In genomic region chr6:29204932-29205614, GRCm38 (mm10) we compare ENCODE assay signal across 8 mouse cellular contexts. TPM values are rescaled to one million over a fixed set of nuclear protein-coding genes. Genes with fewer than 3 reads are reported as not detected.
A peak's percentile ranks its signal among the peaks of the same experiment; 100 is the strongest.
DNase-seq lines count a peak whose midpoint lies in the region; ATAC-seq lines count a peak whose summit lies in the region.

No protein-coding gene starts in this region.

- no peaks in the 10 kb centered on the region for H3K9me3 ChIP-seq in embryonic facial prominence, embryonic 14.5 days (ENCODE audit: control insufficient read depth, low read length)
- no peaks in the 10 kb centered on the region for H3K9me3 ChIP-seq in hindbrain, embryonic 12.5 days (replicated peaks)
- H3K9me3 ChIP-seq in liver, embryonic 11.5 days (ENCODE audit: control insufficient read depth, low read length), result no peaks in the 10 kb centered on the region

- 61% methylated on average over 15 of the region's 15 CpGs for WGBS in embryonic facial prominence, embryonic 14.5 days
- WGBS in hindbrain, embryonic 12.5 days, result 56% methylated on average over 15 of the region's 15 CpGs
- 55% methylated on average over 15 of the region's 15 CpGs for WGBS in liver, embryonic 11.5 days

- H3K4me2 ChIP-seq in embryonic facial prominence, embryonic 14.5 days (ENCODE audit: low read depth, low read length), result no peak overlapping the region
- no peak overlapping the region for H3K4me2 ChIP-seq in hindbrain, embryonic 12.5 days (replicated peaks)
- H3K4me2 ChIP-seq in liver, embryonic 11.5 days, result no peak overlapping the region

- no peak; the same call in 1 of the 2 replicates for ATAC-seq in embryonic facial prominence, embryonic 14.5 days (ENCODE audit: low read depth)
- 0 out of 2 replicates have a peak, but pooled peaks have one; percentile 16 for ATAC-seq in hindbrain, embryonic 12.5 days (ENCODE audit: low FRiP score)
- ATAC-seq in liver, embryonic 11.5 days (replicated peaks; ENCODE audit: low FRiP score), result 0 out of 2 replicates have a peak, but pooled peaks have one; percentile 24

- H3K4me3 ChIP-seq in embryonic facial prominence, embryonic 14.5 days (ENCODE audit: low read depth, low read length), result no peak overlapping the region
- H3K4me3 ChIP-seq in hindbrain, embryonic 12.5 days, result no peak overlapping the region
- no peak overlapping the region for H3K4me3 ChIP-seq in liver, embryonic 11.5 days (ENCODE audit: low read depth, low read length)

- no peaks in the 10 kb centered on the region for H3K27me3 ChIP-seq in embryonic facial prominence, embryonic 14.5 days (replicated peaks; ENCODE audit: control insufficient read depth, insufficient read depth, low read length)
- no peaks in the 10 kb centered on the region for H3K27me3 ChIP-seq in hindbrain, embryonic 12.5 days
- H3K27me3 ChIP-seq in liver, embryonic 11.5 days (replicated peaks; ENCODE audit: control insufficient read depth, insufficient read depth, low read length), result no peaks in the 10 kb centered on the region

- no peaks in the 10 kb centered on the region for H3K4me1 ChIP-seq in embryonic facial prominence, embryonic 14.5 days (ENCODE audit: control insufficient read depth, insufficient read depth, low read length)
- 0 out of 2 replicates have a peak, but pooled peaks cover under 1% of the 10 kb centered on the region for H3K4me1 ChIP-seq in hindbrain, embryonic 12.5 days
- no peaks in the 10 kb centered on the region for H3K4me1 ChIP-seq in liver, embryonic 11.5 days (replicated peaks; ENCODE audit: control insufficient read depth, insufficient read depth, low read length)

- DNase-seq in ovary, postnatal 14 days (ENCODE audit: low spot score), result peak; percentile 52
- DNase-seq in ovary, postnatal 36 days (ENCODE audit: low spot score), result no peak
- peak; percentile 46 for DNase-seq in WW6 (ENCODE audit: low read depth, low spot score)
- DNase-seq in embryonic facial prominence, embryonic 14.5 days (ENCODE audit: low spot score), result peak; percentile 64
- DNase-seq in liver, embryonic 11.5 days (ENCODE audit: low spot score), result peak; percentile 48
- DNase-seq in neural tube, embryonic 10.5 days (ENCODE audit: extremely low spot score, low spot score), result peak; percentile 65
- DNase-seq in ovary, postnatal 10 days (ENCODE audit: low spot score), result no peak

- H3K27ac ChIP-seq in embryonic facial prominence, embryonic 14.5 days (replicated peaks; ENCODE audit: low read depth, low read length), result no peak overlapping the region
- no peak overlapping the region for H3K27ac ChIP-seq in hindbrain, embryonic 12.5 days
- H3K27ac ChIP-seq in liver, embryonic 11.5 days (ENCODE audit: low read depth, low read length), result no peak overlapping the region

- H3K36me3 ChIP-seq in embryonic facial prominence, embryonic 14.5 days (ENCODE audit: control insufficient read depth, insufficient read depth, low read length), result peaks cover 39% of the 10 kb centered on the region
- peaks cover 36% of the 10 kb centered on the region for H3K36me3 ChIP-seq in hindbrain, embryonic 12.5 days
- no peaks in the 10 kb centered on the region; the same call in 1 of the 2 replicates for H3K36me3 ChIP-seq in liver, embryonic 11.5 days (ENCODE audit: control insufficient read depth, insufficient read depth, low read length)

- no peak overlapping the region for H3K9ac ChIP-seq in embryonic facial prominence, embryonic 14.5 days (ENCODE audit: low read depth, low read length)
- H3K9ac ChIP-seq in hindbrain, embryonic 12.5 days, result no peak overlapping the region
- no peak overlapping the region for H3K9ac ChIP-seq in liver, embryonic 11.5 days (ENCODE audit: low read depth, low read length)

RNA-seq across cellular contexts. Expression of gene Impdh1, which starts 11.1 kb away (rescaled TPM):
- 47.1 and 50.7 TPM in 2 replicates for polyA plus RNA-seq in embryonic facial prominence, embryonic 14.5 days (2014; fragmentation: Nextera tagmentation; extraction: Ambion mirVana)
- polyA plus RNA-seq in hindbrain, embryonic 12.5 days (2016; fragmentation: Nextera tagmentation; extraction: Ambion mirVana), result 49.9 and 52.4 TPM in 2 replicates
- 26.5 and 26.7 TPM in 2 replicates for polyA plus RNA-seq in liver, embryonic 11.5 days (2014; fragmentation: Nextera tagmentation; extraction: Ambion mirVana)

RNA-seq across cellular contexts. Expression of gene Prrt4, which starts 25.7 kb away (rescaled TPM):
- polyA plus RNA-seq in embryonic facial prominence, embryonic 14.5 days (2014; fragmentation: Nextera tagmentation; extraction: Ambion mirVana), result 0.82 and 1.4 TPM in 2 replicates
- polyA plus RNA-seq in hindbrain, embryonic 12.5 days (2016; fragmentation: Nextera tagmentation; extraction: Ambion mirVana), result 2.4 and 2.6 TPM in 2 replicates
- 0.34 and 0.55 TPM in 2 replicates for polyA plus RNA-seq in liver, embryonic 11.5 days (2014; fragmentation: Nextera tagmentation; extraction: Ambion mirVana)

RNA-seq across cellular contexts. Expression of gene Rbm28, which starts 40.3 kb away (rescaled TPM):
- polyA plus RNA-seq in embryonic facial prominence, embryonic 14.5 days (2014; fragmentation: Nextera tagmentation; extraction: Ambion mirVana), result 35.9 and 39.5 TPM in 2 replicates
- polyA plus RNA-seq in hindbrain, embryonic 12.5 days (2016; fragmentation: Nextera tagmentation; extraction: Ambion mirVana), result 57.7 and 61.0 TPM in 2 replicates
- polyA plus RNA-seq in liver, embryonic 11.5 days (2014; fragmentation: Nextera tagmentation; extraction: Ambion mirVana), result 48.4 and 54.6 TPM in 2 replicates

Comparison
In these comparisons a context has a peak if more than half of its experiments do, and no peak if none do; other contexts are left out.
1. DNase-seq: peak in ovary, postnatal 14 days (single experiment), WW6 (single experiment), embryonic facial prominence, embryonic 14.5 days (single experiment), liver, embryonic 11.5 days (single experiment) and neural tube, embryonic 10.5 days (single experiment); none in ovary, postnatal 36 days (single experiment) and ovary, postnatal 10 days (single experiment).